Mouse (Mus musculus): Measurements from ENCODE around the gene Adm. TPM values are rescaled to one million over a fixed set of nuclear protein-coding genes. Genes with fewer than 3 reads are reported as not detected.

The Adm gene
- polyA plus RNA-seq, 1 experiment from 2014 or later, result 10.9 TPM

DNA sequence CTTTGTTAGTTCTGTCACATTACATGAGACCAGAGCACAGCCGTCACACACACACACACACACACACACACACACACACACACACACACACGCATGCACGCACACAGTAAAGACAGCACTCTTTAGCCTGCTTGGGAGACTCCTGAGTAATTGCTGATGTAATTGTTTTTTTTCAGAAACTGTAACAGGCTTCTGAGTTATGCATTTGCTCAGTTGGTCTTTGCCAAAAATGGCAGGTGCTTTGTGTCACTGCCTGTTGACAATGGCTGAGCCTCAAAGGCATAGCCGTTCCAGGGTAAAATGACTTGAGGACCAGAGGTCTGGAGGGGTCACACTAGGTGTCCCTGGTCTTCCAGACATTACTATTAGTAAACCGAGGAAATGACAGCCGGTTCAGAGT lies 40.8 kb downstream of the Adm start:
- Histone ChIP-seq H3K4me3 (no peak overlapping the region), H3K36me3 (no peaks in the 10 kb centered on the region), H3K27ac (ENCODE audit: poor library complexity, severe bottlenecking) (no peak overlapping the region), H3K9ac (no peak overlapping the region), H3K4me1 (replicated peaks) (peaks cover 12% of the 10 kb centered on the region), H3K27me3 (replicated peaks) (no peaks in the 10 kb centered on the region), H3K4me2 (no peak overlapping the region), H3K9me3 (replicated peaks) (no peaks in the 10 kb centered on the region)
- WGBS, result 57% methylated on average over 6 of the region's 6 CpGs
- no peak for ATAC-seq (ENCODE audit: insufficient number of reproducible peaks, low FRiP score)

DNA sequence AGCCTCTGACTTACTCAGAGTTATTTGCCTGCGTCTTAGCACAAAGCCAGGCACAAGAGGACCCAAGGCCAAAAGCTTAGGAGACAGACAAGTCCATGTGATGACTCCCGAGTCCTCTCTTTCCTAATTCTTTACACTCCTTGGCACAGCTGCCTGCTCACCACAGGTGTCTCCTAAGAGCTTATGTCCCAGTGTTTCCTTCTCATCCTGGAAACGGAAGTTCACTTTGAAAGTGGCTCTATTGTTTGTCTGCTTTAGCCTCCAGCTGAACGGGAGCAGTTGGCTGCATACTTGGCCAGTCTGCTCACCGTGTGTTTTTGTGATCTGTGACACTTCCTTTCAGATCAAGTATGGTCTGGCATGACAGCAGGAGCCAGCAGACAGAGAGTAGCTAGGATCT lies 41.3 kb downstream of the Adm start:
- Histone ChIP-seq H3K27ac (ENCODE audit: poor library complexity, severe bottlenecking) (no peak overlapping the region; the same call in 1 of the 2 replicates), H3K4me3 (no peak overlapping the region), H3K36me3 (no peaks in the 10 kb centered on the region), H3K27me3 (replicated peaks) (no peaks in the 10 kb centered on the region), H3K4me2 (no peak overlapping the region), H3K9ac (no peak overlapping the region), H3K9me3 (replicated peaks) (no peaks in the 10 kb centered on the region), H3K4me1 (replicated peaks) (peaks cover 12% of the 10 kb centered on the region)
- 38% methylated on average over 5 of the region's 5 CpGs for WGBS
- no peak for ATAC-seq (ENCODE audit: insufficient number of reproducible peaks, low FRiP score)

DNA sequence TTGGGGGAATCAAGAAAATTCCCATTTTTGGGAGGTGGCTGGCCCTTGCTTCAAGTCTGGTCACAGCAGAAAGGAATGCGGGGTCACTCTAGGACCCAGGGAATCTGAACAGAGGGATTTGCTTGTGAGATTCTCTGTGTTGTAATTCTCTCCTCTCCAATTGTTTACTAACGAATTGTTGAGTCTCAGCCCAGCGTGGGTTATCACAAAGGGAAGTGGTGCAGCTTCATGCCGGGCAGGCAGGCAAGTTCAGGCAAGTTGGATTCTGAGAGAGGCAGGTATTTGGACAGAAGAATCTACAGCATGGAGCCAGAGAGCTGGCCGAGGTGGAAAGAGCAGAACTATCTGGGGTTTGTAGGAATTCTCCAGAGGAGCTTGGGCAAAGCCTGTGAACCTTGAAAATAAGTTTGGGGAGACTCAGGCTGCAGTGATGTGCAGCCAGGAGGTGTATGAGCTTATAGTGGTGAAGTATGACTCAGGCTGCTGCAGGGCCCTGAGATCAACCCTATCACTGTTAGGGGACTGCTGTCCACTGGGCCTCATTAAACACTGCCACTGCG lies 43.7 kb downstream of the Adm start:
- WGBS, result 45% methylated on average over 6 of the region's 6 CpGs
- Histone ChIP-seq H3K27ac (ENCODE audit: poor library complexity, severe bottlenecking) (no peak overlapping the region), H3K4me3 (no peak overlapping the region), H3K4me1 (replicated peaks) (peaks cover 12% of the 10 kb centered on the region), H3K9me3 (replicated peaks) (no peaks in the 10 kb centered on the region), H3K27me3 (replicated peaks) (no peaks in the 10 kb centered on the region), H3K36me3 (no peaks in the 10 kb centered on the region), H3K9ac (no peak overlapping the region), H3K4me2 (no peak overlapping the region)
- ATAC-seq (ENCODE audit: insufficient number of reproducible peaks, low FRiP score), result no peak

Other genes with a start within 250 kb of the Adm start
- 39.2 and 43.3 TPM in 2 replicates for gene Sbf2, start 12.7 kb upstream of the Adm start, polyA plus RNA-seq (2016; fragmentation: Nextera tagmentation; extraction: Ambion mirVana)
- 8.2 and 9.4 TPM in 2 replicates for gene Ampd3, start 140.5 kb downstream of the Adm start, polyA plus RNA-seq (2016; fragmentation: Nextera tagmentation; extraction: Ambion mirVana)
- 35.5 and 37.9 TPM in 2 replicates for gene Rnf141, start 216.8 kb downstream of the Adm start, polyA plus RNA-seq (2016; fragmentation: Nextera tagmentation; extraction: Ambion mirVana)
- gene Lyve1, start 235.6 kb downstream of the Adm start, polyA plus RNA-seq (2016; fragmentation: Nextera tagmentation; extraction: Ambion mirVana), result 3.2 and 3.6 TPM in 2 replicates